Mouse (Mus musculus) Muller cell, postnatal 12 days (primary cell): ENCODE results near the gene Kcnip2.
A peak's percentile ranks its signal among the peaks of the same experiment; 100 is the strongest.

Experiments used
- DNase-seq: peaks from one replicate; pipeline ENCODE4 v3.0.0-alpha.2; 2015; ENCODE audit errors: inconsistent ontology term

The Kcnip2 gene

DNA sequence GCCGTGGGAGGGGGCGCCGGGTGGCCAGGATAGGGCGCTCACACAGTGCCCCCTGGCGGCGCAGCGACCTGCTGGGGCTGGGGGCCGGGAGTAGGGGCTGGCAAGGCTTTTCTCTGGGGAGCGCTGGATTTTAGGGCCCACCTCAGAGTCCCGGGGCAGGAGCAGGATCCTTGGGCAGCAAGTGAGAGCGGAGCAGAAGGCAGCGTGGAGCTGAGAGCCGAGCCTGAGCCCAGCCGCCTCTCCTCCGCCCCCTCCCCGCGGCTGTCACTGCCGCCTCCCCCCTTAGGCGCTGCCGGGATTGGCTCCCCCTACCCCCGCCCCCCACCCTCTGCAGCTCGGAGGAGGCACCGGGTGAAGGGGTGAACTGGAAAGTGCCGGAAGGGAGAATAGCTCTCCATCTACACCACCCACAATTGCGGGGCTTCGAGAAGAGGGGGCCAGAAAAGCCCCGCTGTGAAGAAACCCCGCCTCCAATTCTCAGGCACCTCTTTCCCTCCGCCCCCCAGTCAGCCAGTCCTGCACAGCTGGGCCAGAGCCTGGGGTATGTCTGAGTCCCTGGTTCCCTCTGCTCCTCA is at the start of gene Kcnip2:
Kcnip2 (minus strand) TSS at position 231 of the 575 bp plus-strand sequence.
- DNase-seq: peak; percentile 46

DNA sequence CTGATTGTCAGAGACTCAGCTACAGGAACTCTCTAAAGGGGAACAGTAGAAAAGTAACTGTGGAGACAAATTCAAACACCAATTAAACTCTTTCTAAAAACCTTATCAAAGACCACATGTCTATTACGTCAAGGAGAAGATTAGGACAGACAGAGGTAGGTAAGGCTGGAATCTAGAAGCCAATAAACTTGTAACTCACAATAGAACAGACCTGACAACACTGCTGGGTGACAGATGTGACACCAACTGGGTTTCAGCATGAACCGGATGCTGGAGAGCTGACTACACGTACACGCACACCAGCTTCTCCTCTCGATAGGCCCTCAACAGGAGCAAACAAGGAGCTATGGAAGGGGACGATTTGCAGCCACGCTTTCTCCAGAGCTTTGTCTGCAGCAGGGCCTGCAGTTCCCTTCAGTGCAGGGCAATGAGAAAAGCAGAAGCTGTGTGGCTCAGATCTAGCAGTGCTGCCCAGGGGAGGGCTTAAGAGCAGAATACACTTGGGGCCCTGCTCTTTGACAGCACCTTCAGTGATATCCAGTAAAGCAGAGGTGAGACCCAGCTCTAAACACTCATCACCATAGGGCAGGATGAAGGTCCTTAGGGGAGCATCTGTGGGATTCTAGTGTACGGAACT is 39.5 kb upstream of the Kcnip2 start:
- DNase-seq: no peak

DNA sequence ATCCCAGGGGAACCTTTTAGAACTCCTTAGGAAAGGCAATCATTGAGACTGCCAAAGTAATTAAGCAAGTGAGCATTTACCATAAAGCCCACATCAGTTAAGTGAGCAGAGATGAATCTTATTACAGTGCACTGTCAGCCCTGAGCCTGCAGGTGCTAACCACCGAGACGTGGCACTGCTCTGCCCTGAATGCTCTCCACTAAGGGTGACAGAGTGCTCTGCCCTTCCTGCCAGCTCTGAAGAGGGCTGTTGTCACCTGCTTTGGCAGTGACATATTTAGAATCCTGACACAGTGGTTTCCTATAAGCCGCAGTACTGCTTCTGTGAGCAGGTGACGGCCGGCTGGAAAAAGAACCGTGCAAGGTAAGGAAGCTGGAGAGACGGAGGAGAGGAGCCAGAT is 38.7 kb upstream of the Kcnip2 start:
- DNase-seq: no peak

DNA sequence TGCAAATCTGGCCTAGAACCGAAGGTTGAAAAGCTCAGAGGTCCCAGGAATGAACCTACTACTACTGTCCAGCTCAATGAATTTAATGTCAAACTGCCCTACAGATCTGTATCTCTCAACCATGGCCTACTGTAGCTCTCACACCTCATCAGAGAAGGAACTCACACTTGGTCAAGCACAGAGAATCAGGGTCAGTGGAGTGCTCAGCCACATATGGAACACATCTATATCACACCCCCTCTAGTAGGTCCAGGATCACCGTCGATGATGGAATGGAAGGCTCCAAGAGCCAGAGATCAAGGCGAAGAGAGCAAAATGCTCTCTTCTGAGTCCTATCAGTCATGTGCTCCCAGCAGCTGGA is 31.9 kb upstream of the Kcnip2 start:
- DNase-seq: no peak

DNA sequence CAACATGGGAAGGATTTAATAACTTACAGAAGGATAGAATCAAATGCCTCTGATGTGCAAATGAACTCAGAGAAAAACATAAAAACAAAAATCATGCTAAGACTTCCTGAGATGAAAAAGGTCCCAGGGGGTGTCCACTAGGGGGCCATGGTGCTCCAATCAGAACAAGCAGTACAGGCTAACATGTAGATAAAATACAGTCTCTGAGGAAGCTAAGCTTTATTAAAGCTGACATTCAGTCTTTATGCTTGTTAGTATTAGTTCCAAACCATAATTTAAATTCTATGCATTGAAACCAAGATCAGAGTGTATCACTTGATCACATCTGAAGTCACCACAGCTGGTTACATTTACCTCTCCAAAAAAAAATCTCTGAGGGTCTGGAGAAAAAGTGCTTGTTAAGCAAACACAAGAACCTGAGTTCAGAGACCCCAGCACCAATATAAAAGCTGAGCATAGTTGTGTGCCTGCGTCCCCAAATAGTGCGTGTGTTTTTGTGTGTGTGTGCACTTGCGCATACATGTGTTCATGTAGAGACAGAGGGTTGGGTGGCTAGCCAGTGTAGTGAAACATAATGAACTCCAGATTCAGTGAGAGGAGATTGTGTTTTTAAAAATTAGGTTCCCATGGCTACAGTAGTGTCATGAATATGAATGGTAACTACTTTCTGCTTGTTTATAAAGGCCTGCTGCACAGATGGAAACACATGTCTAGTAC is 31.3 kb upstream of the Kcnip2 start:
- no peak for DNase-seq

DNA sequence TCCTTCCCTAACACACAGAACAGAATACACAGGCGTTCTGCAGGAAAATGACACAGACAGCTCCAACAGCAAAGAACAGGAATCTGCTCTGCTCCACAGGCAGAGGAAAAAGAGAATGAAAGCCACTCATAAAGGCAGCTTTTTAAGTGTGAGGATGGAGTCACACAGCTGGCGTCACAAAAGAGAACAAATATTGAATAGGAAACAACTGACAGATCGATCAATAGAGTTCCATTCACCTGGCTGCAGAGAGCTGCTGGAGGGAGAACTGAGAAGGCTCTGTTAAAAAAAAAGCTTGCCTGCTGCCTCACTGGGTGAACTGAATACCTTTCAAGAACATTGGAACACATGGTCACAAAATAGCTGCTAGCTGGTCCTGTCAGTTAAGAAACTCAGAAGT is 28.3 kb upstream of the Kcnip2 start:
- no peak for DNase-seq

DNA sequence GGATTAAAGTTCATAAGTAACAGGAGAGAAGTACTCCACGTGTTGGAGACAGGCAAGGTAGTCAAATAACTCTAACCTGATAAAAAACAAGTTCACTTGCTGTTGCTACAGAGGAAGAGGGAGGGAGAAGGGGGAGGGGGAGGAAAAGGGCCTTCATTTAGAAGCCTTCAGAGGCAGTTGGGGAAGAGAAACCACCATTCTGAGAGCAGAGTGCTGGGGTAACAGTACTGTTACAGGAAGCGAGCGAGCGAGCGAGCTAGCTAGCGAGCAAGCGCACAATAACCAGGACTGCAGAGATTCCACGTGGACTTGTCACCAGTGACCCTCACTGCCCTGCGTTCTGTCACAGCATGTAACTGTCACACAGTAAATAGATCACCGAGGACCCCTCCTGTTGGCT is 27.6 kb upstream of the Kcnip2 start:
- no peak for DNase-seq

DNA sequence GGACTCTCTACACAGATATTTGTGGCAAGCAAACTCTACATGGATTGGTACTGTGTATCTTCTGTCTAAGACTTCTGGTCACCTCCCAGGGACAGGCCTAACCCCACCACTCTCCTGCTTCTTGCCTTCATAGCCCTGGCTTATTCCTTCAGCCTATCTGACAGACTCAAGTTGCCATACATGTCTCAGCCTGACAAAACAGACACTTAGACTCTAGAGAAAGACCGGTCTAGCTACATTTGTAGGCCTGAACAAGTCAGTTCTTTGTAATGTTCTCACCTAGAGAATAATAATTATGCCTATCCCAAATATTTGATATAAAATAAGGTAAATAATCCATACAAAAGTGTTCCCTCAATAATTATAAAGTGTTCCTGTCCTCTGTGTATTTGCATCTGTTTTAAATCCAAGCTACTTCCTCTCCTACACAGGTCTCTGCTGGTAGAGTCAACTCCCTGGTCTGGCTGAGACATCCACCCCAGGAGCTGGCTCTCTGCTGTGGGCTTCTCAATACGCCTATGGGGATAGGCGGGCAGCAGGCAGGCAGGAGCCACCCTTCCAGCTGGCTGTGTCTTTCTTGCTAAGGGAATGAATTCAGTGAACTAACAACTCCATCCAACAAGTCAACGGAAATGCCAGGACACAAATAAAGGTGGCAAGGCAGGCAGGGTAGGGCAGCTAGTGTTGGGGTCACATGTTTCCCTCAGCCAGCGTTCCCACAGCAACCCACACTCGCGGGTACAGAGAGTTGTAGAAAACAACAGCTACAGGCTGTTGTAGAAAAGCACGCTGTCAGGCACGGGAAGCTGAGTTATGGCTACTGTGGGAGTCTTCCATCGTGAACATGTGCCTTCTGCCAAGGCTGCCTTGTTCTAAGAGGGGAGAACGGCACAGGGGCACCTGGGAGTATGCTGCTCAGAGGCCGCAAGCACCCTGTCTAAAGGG is 21.5 kb upstream of the Kcnip2 start:
- DNase-seq: no peak

DNA sequence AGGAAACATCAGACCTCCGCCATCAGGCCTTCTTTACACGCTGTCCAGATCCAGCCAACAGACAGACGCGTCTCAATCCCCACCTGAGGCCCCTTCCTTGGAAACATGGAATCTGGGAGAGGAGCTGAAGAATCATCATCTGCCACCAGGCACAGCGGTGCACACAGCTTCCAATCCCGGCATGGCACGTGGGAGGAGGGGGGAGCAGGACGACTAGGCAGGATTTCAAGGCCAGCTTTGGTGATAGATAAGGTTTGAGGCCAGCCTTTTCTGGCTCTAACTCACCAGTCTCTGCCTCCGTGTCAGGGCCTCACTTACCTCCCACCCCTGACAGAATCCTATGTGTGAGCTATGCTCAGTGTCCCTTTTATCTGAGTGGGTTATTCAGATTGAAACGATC is 19.6 kb upstream of the Kcnip2 start:
- DNase-seq: no peak

DNA sequence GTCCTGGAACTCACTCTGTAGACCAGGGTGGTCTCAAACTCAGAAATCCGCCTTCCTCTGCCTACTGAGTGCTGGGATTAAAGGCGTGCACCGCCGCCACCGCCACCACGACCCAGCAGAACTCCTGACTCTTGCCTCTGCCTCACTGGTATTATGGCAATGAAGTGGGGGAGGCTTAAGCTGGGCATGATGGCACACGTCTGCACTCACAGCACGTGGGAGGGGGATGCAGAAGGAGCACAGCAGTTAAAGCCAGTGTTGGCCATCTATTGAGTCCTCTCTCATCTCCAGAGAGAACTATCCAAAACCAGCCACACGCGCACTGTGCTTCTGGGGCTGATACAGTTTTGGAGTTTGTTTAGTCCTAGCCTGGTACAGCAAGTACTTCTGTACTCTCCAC is 17.8 kb upstream of the Kcnip2 start:
- DNase-seq: no peak

DNA sequence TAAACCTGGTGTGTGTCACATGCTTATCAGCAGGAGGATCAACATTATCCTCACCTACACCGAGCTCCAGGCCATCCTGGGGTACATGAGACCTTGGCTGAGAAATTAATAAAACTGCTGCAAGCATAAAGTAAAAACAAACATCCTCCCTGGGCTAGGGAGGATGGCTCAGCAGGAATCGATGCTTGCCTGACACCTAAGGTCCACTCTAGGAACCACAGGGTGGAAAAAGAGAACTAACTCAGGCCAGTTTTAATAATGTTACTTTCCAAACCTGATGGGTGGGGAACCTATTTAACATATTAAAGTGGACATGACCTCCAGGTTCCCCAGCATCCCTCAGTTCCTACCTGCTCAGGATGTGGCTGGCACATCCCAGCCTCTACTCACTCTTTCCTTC is 14.8 kb upstream of the Kcnip2 start:
- DNase-seq: no peak

DNA sequence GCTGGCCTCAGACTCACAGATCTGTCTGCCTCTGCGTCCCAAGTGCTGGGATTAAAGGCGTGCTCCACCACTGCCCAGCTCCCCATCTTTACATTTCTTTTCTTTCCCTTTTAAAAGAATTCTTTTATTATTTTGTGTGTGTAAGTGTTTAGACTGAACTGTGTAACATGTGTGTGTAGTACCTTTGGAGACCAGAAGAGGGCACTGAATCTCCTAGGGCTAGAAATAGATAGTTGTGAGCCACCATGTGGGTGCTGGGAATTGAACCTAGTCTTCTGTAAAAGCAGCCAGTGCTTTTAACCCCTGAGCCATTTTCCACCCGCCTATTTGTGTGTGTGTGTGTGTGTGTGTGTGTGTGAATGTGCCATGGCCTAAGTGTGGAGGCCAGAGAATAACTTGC is 11.9 kb upstream of the Kcnip2 start:
- DNase-seq: no peak

DNA sequence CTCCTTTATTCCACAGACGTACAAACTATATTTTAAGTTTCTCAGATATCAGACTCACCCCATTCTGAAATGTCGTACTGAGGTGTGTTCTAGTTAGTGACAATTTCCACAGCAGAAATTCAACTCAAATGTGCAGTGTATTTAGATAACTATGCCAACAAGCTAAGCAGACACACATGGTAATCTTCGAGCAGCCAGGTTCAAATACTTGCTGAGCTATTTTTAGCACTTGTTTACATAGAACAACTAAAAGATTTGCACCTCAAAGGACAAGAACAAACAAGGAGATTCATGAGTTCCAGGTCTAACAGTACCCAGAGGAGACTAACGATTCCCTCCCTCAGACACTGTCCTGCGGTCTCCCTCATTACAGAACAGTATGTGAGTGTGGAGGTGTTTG is 11.3 kb upstream of the Kcnip2 start:
- DNase-seq: no peak

DNA sequence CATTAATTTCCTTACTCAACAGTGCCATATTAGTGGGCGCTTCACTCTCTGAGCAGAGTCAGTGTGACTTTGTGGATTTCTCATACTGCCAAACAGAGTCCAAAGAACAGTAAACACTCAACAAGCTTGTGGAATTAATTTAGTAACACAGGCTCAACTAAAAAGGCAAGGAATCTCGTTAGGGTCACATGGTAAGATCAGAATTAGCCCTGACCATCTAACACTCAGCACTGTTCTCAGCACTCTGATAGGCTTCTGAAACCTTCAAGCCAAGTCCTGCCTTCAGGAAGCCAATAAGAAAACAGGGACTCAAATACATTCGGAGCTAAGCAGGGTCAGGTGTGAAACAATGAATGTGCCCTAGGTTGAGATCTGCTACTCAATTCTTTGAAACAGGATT is 10.3 kb upstream of the Kcnip2 start:
- DNase-seq: no peak

DNA sequence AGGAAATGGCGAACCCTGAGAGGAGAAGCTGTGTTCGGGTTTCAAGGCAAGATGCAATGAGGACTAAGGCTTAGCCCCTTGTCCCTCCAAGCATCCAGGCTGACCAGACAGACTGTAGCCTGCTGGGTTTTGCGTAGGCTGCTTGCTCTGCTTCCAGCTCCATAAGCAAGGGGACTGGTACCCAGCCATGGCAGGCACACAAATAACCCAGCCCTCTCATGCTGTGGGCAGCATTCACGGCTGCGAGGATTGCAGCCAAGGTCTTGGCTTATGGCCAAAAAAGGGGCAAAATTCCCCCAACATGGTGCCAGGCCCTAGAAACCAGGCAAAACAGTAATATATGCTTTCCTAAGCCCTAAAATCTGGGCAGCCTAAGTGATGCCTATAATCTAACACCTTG is 6.0 kb upstream of the Kcnip2 start:
- no peak for DNase-seq

DNA sequence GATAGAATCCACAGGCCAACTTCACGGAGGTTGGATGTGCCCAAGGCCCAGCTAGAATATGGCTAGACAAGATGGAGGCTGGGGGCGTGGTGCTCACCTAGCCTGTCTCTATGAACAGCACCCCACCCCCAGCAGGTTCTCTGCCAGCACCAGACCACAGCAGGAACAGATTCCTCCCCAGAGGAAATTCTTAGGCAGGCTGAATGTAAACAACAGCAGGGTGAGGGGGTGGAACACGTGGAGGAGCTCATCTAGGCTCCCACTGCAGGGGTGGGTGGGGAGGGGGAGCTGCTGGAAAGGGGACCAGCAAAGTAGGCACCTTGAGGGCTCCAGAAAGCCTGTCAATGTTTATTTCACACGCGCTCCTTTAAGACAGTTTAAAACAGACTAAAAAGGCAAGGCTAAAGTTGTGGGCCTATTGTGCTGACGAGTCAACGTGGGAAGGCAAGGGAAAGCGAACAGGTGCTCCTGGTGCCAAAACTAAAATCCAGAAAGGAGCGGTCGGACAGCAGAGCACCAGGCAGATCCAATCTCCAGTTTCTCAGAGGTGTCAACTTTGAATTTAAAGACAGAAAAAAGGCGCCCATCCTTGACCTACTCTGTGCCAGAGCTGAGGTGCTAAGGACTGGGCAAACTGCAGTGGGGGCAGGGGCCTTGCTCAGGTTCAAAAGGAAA is 2.1 kb upstream of the Kcnip2 start:
- DNase-seq: no peak

DNA sequence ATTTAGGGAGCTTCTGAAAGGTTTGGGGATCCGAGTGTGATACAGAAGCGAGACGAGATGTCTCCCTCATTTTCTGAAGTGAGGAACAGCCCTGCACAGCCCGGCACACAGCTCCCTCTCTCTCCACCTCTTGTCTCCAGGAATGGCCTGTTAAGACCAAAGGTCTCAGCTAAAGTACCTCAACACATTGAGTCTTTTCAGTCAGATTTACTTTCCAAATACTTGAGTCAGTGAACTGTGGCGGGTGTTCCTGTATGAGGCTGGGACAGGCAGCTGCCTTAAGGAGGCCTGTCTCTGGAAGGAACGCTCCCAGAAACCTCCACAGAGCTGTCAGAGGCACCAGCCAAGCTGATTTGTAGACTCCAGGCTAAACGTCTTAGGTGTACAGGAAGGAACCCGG is 866 bp upstream of the Kcnip2 start:
- no peak for DNase-seq

DNA sequence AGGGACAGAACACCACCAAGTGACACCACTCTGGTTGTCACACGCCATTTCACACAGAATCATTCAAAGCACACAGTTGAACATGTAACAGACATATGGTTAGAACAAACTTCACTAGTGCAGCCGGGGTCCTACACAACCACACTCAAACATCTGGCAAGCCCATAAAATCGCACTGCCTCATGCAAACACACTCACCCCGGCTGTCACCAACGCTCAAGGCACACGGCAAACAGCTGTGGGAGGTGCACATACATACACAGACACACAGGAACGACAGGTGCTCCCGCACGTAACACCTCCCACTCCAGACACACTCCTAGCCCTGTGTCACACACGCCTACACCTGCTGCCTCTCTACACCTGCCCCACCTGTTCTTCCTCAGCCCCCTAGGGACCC is 691 bp downstream of the Kcnip2 start:
- DNase-seq: no peak

DNA sequence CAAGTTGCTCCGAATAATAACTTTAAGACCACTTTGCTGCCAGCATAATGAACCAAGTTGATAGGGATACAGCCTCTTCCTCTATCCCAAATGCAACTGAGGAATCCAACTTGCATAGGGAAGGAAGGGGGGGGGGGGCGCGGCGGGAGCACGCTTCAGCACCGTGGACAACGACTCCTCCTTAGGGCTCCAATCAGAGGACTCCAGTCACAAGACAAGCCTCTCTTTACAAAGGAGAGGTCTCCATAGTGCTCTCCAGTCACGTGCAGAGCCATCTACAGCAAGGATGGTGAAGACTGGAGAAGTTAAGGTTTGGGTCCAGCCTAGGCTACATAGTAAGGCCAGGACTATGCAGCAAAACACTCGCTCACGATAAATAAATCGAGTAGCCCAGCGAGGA is 2.1 kb downstream of the Kcnip2 start:
- peak; percentile 57 for DNase-seq

DNA sequence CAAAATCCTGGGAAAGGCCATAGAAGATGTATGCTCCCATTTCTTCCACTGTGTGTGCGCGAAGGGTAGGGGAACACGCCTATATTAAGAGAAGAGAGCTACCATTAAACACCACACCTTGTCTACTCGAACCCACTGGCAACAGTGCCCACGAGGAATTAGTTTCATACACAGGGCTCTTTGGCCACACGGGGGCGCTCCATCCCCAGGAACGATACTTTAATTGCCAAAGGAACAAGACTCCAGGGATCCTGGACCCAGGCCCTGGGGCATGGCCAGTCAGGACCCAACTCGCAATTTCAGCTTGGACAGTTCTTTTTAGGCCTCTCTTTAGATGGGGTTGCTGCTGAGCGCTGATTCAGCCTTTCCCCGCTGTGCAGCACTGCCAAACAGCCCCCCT is 2.6 kb downstream of the Kcnip2 start:
- peak; percentile 88 for DNase-seq

DNA sequence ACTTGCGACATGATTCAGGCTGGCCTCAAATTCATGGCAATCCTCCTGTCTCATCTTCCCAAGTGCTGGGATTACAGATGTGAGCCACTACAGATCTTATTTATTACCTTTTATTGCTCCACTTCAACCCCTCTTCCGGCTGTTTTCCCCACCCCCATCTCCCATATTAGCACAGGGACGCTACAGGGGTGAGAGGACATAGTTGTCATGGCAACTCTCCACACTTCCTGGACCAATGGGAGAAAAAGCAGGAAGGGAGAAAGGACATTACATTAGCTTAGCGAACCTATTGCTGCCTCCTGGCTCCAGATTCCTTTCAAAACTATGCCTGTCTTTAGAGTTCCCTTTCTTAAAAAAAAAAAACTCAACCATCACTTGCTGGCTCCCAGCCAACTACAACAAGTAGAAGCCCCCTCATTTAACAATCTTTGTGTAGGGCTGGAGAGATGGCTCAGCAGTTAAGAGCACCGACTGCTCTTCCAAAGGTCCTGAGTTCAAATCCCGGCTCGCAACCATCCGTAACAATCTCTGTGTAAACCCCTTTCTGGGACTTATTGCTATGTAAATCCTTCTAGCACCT is 3.1 kb downstream of the Kcnip2 start:
- DNase-seq: peak; percentile 19
